Mouse (Mus musculus): ENCODE measurements around the gene Ncoa5. TPM values are rescaled to one million over a fixed set of nuclear protein-coding genes. Genes with fewer than 3 reads are reported as not detected.

Gene Ncoa5
- total RNA-seq (2014; fragmentation: Nextera tagmentation) (31.9 and 38.5 TPM in 2 replicates), total RNA-seq (2017) (35.0 and 38.3 TPM in 2 replicates)

GRCm38 (mm10) chr2:165034131-165035057, at the start of gene Ncoa5:
Gene Ncoa5, minus strand, starts transcription at chr2:165034867.
- peak; percentile 98 for ATAC-seq (replicated peaks; ENCODE audit: poor library complexity, severe bottlenecking)

GRCm38 (mm10) chr2:165081257-165081656, 46.6 kb upstream of the Ncoa5 start:
- ATAC-seq (replicated peaks; ENCODE audit: poor library complexity, severe bottlenecking) = no peak

GRCm38 (mm10) chr2:165080657-165081056, 46.0 kb upstream of the Ncoa5 start:
- no peak for ATAC-seq (replicated peaks; ENCODE audit: poor library complexity, severe bottlenecking)

- no peak for ATAC-seq (replicated peaks; ENCODE audit: poor library complexity, severe bottlenecking)
Observed at GRCm38 (mm10) chr2:165078605-165079004, 43.9 kb upstream of the Ncoa5 start.

GRCm38 (mm10) chr2:165078045-165078444, 43.4 kb upstream of the Ncoa5 start:
- no peak for ATAC-seq (replicated peaks; ENCODE audit: poor library complexity, severe bottlenecking)

GRCm38 (mm10) chr2:165077055-165077454, 42.4 kb upstream of the Ncoa5 start:
- ATAC-seq (replicated peaks; ENCODE audit: poor library complexity, severe bottlenecking) = no peak

- ATAC-seq (replicated peaks; ENCODE audit: poor library complexity, severe bottlenecking) = peak; percentile 72
Observed at GRCm38 (mm10) chr2:165074937-165075336, 40.3 kb upstream of the Ncoa5 start.

- peak; percentile 52 for ATAC-seq (replicated peaks; ENCODE audit: poor library complexity, severe bottlenecking)
Observed at GRCm38 (mm10) chr2:165074081-165074884, 39.6 kb upstream of the Ncoa5 start.

- no peak for ATAC-seq (replicated peaks; ENCODE audit: poor library complexity, severe bottlenecking)
Observed at GRCm38 (mm10) chr2:165073381-165073781, 38.7 kb upstream of the Ncoa5 start.

GRCm38 (mm10) chr2:165070096-165070816, 35.6 kb upstream of the Ncoa5 start:
- ATAC-seq (replicated peaks; ENCODE audit: poor library complexity, severe bottlenecking) = peak; percentile 48

GRCm38 (mm10) chr2:165068806-165069205, 34.1 kb upstream of the Ncoa5 start:
- ATAC-seq (replicated peaks; ENCODE audit: poor library complexity, severe bottlenecking) = no peak

GRCm38 (mm10) chr2:165064489-165064888, 29.8 kb upstream of the Ncoa5 start:
- no peak for ATAC-seq (replicated peaks; ENCODE audit: poor library complexity, severe bottlenecking)

GRCm38 (mm10) chr2:165061638-165062433, 27.2 kb upstream of the Ncoa5 start:
- ATAC-seq (replicated peaks; ENCODE audit: poor library complexity, severe bottlenecking) = peak; percentile 60

GRCm38 (mm10) chr2:165059961-165060360, 25.3 kb upstream of the Ncoa5 start:
- no peak for ATAC-seq (replicated peaks; ENCODE audit: poor library complexity, severe bottlenecking)

- ATAC-seq (replicated peaks; ENCODE audit: poor library complexity, severe bottlenecking) = no peak
Observed at GRCm38 (mm10) chr2:165056377-165057085, 21.9 kb upstream of the Ncoa5 start.

GRCm38 (mm10) chr2:165055905-165056304, 21.2 kb upstream of the Ncoa5 start:
- no peak for ATAC-seq (replicated peaks; ENCODE audit: poor library complexity, severe bottlenecking)

GRCm38 (mm10) chr2:165054888-165055852, 20.5 kb upstream of the Ncoa5 start, which contains the start of gene Cd40:
Gene Cd40, plus strand, starts transcription at chr2:165055627.
- ATAC-seq (replicated peaks; ENCODE audit: poor library complexity, severe bottlenecking) = peak; percentile 79

GRCm38 (mm10) chr2:165051566-165051965, 16.9 kb upstream of the Ncoa5 start:
- ATAC-seq (replicated peaks; ENCODE audit: poor library complexity, severe bottlenecking) = no peak

Measured in granulocyte monocyte progenitor cell, adult 5-6 weeks (primary cell).